Mouse (Mus musculus) olfactory bulb, adult 2 months (tissue): Measurements from ENCODE around the gene Ptprn2.

ENCODE experiments used
- CTCF ChIP-seq: fragments of 200-500 bp; IDR thresholded peaks from 2 replicates; pipeline ENCODE4 v1.5.1; 2012; ENCODE audit warnings: low read depth, mild to moderate bottlenecking, low read length, moderate library complexity; ENCODE audit not compliant: insufficient read depth
- POLR2A ChIP-seq: fragments of 200-500 bp; IDR thresholded peaks from 2 replicates; pipeline ENCODE4 v1.6.1; 2012; ENCODE audit warnings: mild to moderate bottlenecking, low read depth, low read length, moderate library complexity; ENCODE audit not compliant: insufficient read depth

- TF ChIP-seq CTCF (no peak), POLR2A (no peak)
These were observed 123.1 kb downstream of the Ptprn2 start for GRCm38 (mm10) chr12:116608598-116608997.
